Mouse (Mus musculus) lung, postnatal 25 days (tissue): ENCODE measurements around the gene Med26.
A peak's percentile ranks its signal among the peaks of the same experiment; 100 is the strongest.

Experiments used
- DNase-seq: peaks from one replicate; pipeline ENCODE4 v3.0.0; 2022; ENCODE audit warnings: low spot score

Gene Med26

GRCm38 (mm10) chr8:72491680-72492621 lies 56.1 kb downstream of the Med26 start, which contains the start of gene Slc35e1:
Gene Slc35e1 (minus strand): TSS chr8:72492614.
- DNase-seq, result peak; percentile 16

GRCm38 (mm10) chr8:72491017-72491416 lies 57.1 kb downstream of the Med26 start:
- DNase-seq, result no peak

DNA sequence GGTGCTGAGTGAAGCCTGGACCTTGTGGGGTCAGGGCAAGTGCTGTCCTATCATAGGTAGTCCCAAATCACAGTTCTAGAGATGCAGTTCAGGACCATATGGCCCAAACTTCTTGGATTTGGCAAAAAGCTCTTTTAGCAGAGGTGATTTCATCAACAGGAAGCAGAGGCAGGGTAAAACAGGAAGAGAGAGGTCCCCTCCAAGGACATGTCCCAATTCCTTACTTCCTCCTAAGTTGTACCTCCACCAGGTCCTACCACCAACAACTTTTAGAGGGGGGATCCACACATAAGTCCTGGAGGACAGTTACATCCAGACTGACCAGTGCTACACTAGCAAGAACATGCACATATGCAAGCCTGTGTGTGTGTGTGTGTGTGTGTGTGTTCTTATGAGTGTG lies 61.1 kb downstream of the Med26 start:
- DNase-seq, result no peak

- DNase-seq, result peak; percentile 66
Observed at GRCm38 (mm10) chr8:72485456-72486199, 62.4 kb downstream of the Med26 start.

- peak; percentile 98 for DNase-seq
Observed at GRCm38 (mm10) chr8:72474826-72475546, 73.1 kb downstream of the Med26 start, which contains the start of gene Cherp. Gene Cherp (minus strand): TSS chr8:72475226.

GRCm38 (mm10) chr8:72470684-72471083 lies 77.4 kb downstream of the Med26 start:
- no peak for DNase-seq

- no peak for DNase-seq
Observed at GRCm38 (mm10) chr8:72469984-72470383, 78.1 kb downstream of the Med26 start.

DNA sequence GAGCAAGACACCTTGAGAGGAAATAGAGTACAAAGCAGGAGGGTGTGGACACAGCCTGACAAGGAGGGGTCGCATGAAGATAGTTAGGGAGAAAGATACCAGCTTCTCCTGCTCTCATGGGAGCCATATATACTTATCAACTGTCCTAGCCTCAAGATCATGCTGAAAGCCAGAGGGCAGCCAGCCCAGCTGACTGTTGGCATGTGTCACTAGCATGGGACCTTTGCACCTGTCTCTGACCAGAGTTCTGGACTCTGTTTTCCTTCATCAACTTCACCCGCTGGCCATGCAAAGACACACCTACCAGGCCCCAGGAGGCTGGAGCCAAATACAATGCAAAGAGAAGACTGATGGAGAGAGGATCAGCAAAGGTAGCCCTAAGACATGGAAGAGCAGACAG lies 78.8 kb downstream of the Med26 start:
- DNase-seq, result no peak

GRCm38 (mm10) chr8:72464211-72464610 lies 83.9 kb downstream of the Med26 start:
- DNase-seq, result no peak

DNA sequence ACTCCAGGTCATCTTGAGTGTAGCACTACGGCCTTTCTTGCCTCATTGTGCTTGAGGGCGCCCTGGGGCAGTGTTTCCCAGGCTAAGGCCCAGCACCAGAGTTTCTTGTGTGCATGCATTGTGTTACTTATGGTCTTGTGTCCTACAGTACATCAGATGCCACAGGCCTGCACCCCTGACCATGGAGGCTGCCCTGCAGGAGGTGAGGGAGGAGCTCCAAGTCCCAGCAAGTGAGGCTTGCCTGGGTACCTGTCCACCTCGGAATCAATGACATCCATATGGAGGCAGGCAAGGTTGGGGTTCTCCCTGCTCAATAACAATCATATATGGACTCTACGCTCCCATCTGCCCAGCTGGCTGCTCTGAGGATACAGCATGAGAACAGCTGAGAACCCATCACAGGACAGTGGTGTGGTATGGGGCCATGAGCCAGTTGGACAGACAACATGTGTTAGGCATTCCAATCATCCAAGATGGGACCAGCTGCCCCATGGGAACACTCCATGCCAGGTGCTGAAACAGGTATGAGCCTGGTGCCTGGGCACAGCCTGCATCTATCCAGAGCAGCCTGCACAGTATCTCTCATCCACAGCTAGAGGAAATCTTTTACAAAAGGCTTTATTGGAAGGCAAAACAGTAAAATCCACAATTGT lies 88.1 kb downstream of the Med26 start:
- no peak for DNase-seq

DNA sequence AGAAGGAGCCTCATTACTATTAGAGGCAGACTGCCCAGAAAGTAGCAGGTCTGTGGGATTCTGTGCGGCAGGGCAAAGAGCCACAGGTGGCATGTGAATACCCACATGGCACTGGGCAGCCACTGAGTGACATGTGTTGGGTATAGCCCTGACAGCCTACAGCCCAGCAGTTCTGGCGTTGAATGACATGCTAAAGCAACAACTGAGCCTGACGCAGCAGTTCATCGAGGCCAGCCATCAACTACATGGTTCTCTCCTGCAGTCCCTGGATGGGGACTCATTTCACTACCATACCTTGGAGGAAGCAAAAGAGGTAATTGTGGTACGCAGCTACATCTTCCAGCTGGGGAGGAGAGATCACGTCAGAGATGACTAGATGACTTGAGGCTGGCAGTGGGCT lies 89.6 kb downstream of the Med26 start:
- no peak for DNase-seq

DNA sequence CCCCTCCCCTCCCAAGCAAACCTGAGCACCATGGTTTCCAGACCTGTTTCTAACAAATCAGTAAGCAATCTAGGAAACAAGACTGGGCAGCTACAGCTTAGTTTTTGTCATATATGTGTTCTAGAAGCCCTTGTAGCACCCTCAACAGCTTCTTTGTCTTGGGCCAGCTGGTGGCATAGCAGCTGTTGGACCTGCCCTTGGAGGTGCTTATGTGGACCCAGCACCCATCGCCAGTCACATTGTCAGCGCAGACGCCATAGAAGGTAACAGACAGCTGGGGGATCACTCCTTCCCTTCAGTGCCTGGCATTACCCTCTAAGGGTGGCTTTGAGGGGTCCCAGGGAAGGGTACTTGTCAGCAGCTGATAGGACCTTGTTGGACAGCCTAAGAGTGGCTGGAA lies 90.3 kb downstream of the Med26 start:
- no peak for DNase-seq

DNA sequence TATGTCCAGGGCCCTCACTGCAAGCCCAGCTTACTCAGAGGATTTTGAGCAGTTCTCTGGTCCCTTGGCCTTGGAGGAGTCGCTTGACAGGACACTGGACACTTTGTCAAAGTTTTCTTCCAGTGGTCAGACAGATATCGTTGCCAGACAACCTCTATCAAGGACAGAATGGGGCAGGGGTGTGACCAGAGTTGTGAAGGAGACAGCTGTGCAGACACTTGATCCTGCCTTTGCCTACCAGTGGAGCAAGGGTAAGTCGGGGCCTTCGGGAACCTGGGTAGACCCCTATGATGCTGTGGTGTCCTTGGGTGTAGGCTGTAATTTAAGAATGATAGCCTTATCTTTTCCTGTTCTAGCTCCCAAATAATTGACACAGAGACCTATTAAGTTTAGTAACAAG lies 92.8 kb downstream of the Med26 start:
- no peak for DNase-seq

- DNase-seq, result no peak
Observed at GRCm38 (mm10) chr8:72453904-72454303, 94.2 kb downstream of the Med26 start.

DNA sequence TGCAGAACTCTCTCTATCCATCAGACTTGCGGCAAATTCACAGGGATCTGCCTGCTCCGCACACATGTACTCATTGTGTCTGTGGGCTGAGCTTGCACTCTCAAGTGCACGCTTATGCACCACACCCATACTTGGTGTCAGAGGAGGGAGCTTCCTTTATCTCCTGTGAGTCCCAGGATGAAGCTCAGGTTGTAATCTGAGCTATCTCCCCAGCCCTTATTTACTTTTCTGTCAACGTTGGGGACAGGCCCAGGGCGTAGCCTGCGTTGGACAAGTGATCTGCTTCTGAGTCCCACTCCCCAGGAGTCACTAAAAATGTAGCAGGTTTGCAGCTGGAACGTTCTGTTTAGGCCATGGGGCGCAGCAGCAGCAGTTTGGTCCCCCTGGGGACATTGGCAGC lies 96.6 kb downstream of the Med26 start:
- no peak for DNase-seq

DNA sequence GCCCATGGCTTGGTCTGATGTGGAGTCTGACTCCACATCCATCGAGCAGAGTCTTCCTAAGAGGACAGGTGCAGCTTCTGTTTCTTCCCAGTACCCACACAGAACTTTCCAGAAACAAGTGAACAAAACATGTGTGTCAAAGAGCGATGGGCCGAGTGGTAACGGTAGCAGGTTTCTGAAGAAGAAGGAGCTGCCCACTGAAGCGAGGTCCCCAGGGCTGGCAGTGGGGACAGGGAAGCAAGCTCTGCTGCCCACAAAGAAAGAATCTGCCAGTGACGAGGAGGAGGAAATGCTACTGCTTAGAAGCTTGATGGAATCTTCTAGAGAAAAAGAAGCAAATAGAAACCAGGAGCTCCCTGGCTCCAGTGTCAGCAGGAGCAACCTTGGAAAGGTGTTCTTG lies 103.0 kb downstream of the Med26 start:
- DNase-seq, result no peak
